Mouse (Mus musculus) brain, adult 2 months (tissue): ENCODE results near the gene Rsf1.

Source experiments
- DNase-seq: peaks from one replicate; pipeline ENCODE4 v3.0.0; 2011; ENCODE audit warnings: low read depth, low spot score

Gene Rsf1

GRCm38 (mm10) chr7:97723646-97724538, 144.2 kb downstream of the Rsf1 start:
- no peak for DNase-seq

- DNase-seq = no peak
These were observed 145.7 kb downstream of the Rsf1 start for GRCm38 (mm10) chr7:97725401-97725800.

GRCm38 (mm10) chr7:97726080-97726479, 146.4 kb downstream of the Rsf1 start:
- no peak for DNase-seq

- no peak for DNase-seq
These were observed 147.1 kb downstream of the Rsf1 start for GRCm38 (mm10) chr7:97726778-97727177.

GRCm38 (mm10) chr7:97728666-97729614, 149.3 kb downstream of the Rsf1 start:
- DNase-seq = no peak

- no peak for DNase-seq
These were observed 150.7 kb downstream of the Rsf1 start for GRCm38 (mm10) chr7:97730427-97730826.

- no peak for DNase-seq
These were observed 153.9 kb downstream of the Rsf1 start for GRCm38 (mm10) chr7:97733606-97734005.

GRCm38 (mm10) chr7:97735021-97735420, 155.3 kb downstream of the Rsf1 start:
- DNase-seq = no peak

GRCm38 (mm10) chr7:97735886-97736420, 156.3 kb downstream of the Rsf1 start:
- no peak for DNase-seq

GRCm38 (mm10) chr7:97737256-97737637, 157.6 kb downstream of the Rsf1 start:
- DNase-seq = peak; percentile 55

- DNase-seq = peak; percentile 84
These were observed 158.2 kb downstream of the Rsf1 start, which contains the start of gene Aqp11 for GRCm38 (mm10) chr7:97737638-97738456. Aqp11 (minus strand) TSS chr7:97738289.

GRCm38 (mm10) chr7:97740948-97741347, 161.3 kb downstream of the Rsf1 start:
- no peak for DNase-seq

- no peak for DNase-seq
These were observed 162.1 kb downstream of the Rsf1 start for GRCm38 (mm10) chr7:97741756-97742291.
